Mouse (Mus musculus) midbrain, embryonic 15.5 days (tissue): ENCODE data around the gene Cdk9. TPM values are rescaled to one million over a fixed set of nuclear protein-coding genes. Genes with fewer than 3 reads are reported as not detected.

Experiments
- ATAC-seq: fragments of 200-750 bp; cut with Nextera tagmentation; replicated peaks from 2 replicates; pipeline ENCODE4 v1.8.0; 2017; ENCODE audit warnings: moderate TSS enrichment
- H3K27ac ChIP-seq: fragments of 300-500 bp; sonication (generic); 2 replicates; pipeline ENCODE4 v1.5.1; 2015; ENCODE audit warnings: mild to moderate bottlenecking, inconsistent platforms
- H3K27me3 ChIP-seq: fragments of 300-500 bp; sonication (generic); replicated peaks from 2 replicates; pipeline ENCODE4 v1.6.1; 2015; ENCODE audit warnings: inconsistent platforms
- H3K36me3 ChIP-seq: fragments of 300-500 bp; sonication (generic); replicated peaks from 2 replicates; pipeline ENCODE4 v1.6.1; 2015; ENCODE audit warnings: inconsistent platforms
- H3K4me1 ChIP-seq: fragments of 300-500 bp; sonication (generic); 2 replicates; pipeline ENCODE4 v1.6.1; 2015; ENCODE audit warnings: inconsistent platforms
- H3K4me2 ChIP-seq: fragments of 300-500 bp; sonication (generic); 2 replicates; pipeline ENCODE4 v1.6.1; 2015; ENCODE audit warnings: inconsistent platforms, mild to moderate bottlenecking, moderate library complexity
- H3K4me3 ChIP-seq: fragments of 300-500 bp; sonication (generic); 2 replicates; pipeline ENCODE4 v1.5.1; 2015; ENCODE audit warnings: mild to moderate bottlenecking, inconsistent platforms
- H3K9ac ChIP-seq: fragments of 300-500 bp; sonication (generic); 2 replicates; pipeline ENCODE4 v1.6.1; 2015; ENCODE audit warnings: mild to moderate bottlenecking, inconsistent platforms
- H3K9me3 ChIP-seq: fragments of 300-500 bp; sonication (generic); 2 replicates; pipeline ENCODE4 v1.6.1; 2016; ENCODE audit warnings: inconsistent platforms
- WGBS: fragments of 180-500 bp; shearing (Covaris S2); methylation state at CpG from one replicate; pipeline ENCODE4 v1.1.7; 2015; ENCODE audit warnings: mixed read lengths; 5-methylcytosine and 5-hydroxymethylcytosine counted together
- polyA plus RNA-seq: library from polyadenylated mRNA; unstranded; fragments of >200 nt; fragmentation: Nextera tagmentation; extraction: Ambion mirVana; gene quantifications from 2 replicates; pipeline ENCODE4 v1.2.1, GENCODE M21; 2015

Gene Cdk9
- polyA plus RNA-seq, 1 experiment from 2014 or later, result 73.5 TPM

DNA sequence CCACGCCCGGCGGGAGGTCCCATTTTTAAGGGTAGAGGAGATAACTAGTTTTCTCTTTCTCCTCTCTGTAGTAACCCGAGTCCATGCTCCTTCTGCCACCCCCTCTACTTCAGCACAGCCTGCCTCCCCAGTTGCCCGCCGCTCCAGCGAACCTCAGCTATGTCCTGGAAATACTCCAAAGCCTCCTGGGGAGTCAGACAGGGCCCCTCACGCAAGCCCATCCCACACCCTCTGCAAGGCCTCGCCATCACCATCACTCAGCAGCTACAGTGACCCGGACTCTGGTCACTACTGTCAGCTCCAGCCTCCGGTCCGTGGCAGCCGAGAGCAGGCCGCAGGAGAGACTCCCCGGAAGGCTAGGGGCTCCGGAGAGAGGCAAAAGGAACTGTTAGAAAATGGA lies 36.2 kb upstream of the Cdk9 start:
- Histone ChIP-seq H3K36me3 (peaks cover 37% of the 10 kb centered on the region), H3K9me3 (no peaks in the 10 kb centered on the region), H3K9ac (no peak overlapping the region)

DNA sequence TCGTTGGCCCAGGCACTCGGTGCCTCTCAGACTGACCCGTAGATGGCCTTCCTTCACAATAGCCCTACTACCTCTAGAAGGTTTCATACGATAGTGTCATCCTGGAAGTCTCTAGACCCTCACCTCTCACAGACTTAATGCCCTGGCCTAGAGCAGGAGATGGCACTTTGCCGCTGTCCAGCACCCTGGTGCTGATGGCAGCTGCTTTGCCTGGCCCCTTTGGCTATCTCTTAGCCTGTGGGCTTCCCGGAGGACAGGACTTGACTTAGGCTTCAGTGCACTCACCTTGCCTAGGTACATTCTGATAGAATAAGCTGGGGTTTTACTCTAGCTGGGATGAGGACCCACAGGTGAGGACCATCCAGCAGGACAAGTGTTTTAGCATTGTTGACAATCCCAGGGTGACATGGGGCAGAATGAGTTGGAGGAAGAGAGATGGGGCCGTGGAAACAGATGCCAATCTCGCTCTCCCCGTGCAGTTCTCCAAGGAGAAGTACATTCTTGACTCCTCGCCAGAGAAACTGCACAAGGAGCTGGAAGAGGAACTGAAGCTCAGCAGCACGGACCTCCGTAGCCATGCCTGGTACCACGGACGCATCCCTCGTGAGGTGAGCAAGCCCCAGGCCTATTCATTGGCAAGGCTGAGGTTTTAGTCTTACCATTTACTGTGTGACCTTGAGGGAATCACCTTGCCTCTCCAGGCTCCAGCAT lies 31.6 kb upstream of the Cdk9 start:
- H3K4me3 ChIP-seq, result no peak overlapping the region
- peaks cover 32% of the 10 kb centered on the region for H3K36me3 ChIP-seq
- no peak for ATAC-seq
- H3K9ac ChIP-seq, result no peak overlapping the region
- H3K27ac ChIP-seq, result no peak overlapping the region
- peaks cover 29% of the 10 kb centered on the region for H3K4me1 ChIP-seq
- WGBS, result 86% methylated on average over 15 of the region's 15 CpGs
- H3K9me3 ChIP-seq, result no peaks in the 10 kb centered on the region
- H3K27me3 ChIP-seq, result no peaks in the 10 kb centered on the region
- H3K4me2 ChIP-seq, result no peak overlapping the region

More for the DNA sequence above, 36.2 kb upstream of the Cdk9 start:
- peaks cover 22% of the 10 kb centered on the region for H3K4me1 ChIP-seq
- H3K4me3 ChIP-seq, result no peak overlapping the region
- 92% methylated on average over 16 of the region's 16 CpGs for WGBS
- H3K27me3 ChIP-seq, result no peaks in the 10 kb centered on the region
- no peak overlapping the region for H3K4me2 ChIP-seq
- no peak for ATAC-seq
- H3K27ac ChIP-seq, result no peak overlapping the region

DNA sequence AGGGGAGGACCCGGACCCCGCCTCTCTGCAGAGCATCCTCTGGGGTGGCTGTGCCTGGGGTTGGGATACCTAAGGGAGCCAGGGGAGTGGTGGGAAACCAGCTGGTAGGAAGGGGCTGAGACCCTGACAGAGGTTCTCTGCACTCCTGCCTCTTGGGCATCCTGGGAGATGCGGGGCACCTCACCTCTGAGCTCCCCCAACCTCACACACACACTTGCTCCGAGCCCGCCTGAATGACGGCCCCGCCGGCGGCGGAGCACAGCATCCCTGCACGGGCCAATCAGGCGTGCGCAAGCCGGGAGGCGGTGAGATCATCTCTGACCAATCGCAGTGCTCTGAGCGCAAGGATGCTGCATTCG lies 29.3 kb upstream of the Cdk9 start:
- no peaks in the 10 kb centered on the region for H3K27me3 ChIP-seq
- 9% methylated on average over 18 of the region's 18 CpGs for WGBS
- peak overlapping the region; percentile 74 for H3K4me2 ChIP-seq
- no peaks in the 10 kb centered on the region for H3K9me3 ChIP-seq
- H3K4me1 ChIP-seq, result peaks cover 29% of the 10 kb centered on the region
- peak overlapping the region; percentile 69 for H3K4me3 ChIP-seq
- peak; percentile 94 for ATAC-seq
- peaks cover 23% of the 10 kb centered on the region for H3K36me3 ChIP-seq
- H3K9ac ChIP-seq, result peak overlapping the region; percentile 90
- H3K27ac ChIP-seq, result peak overlapping the region; percentile 90

DNA sequence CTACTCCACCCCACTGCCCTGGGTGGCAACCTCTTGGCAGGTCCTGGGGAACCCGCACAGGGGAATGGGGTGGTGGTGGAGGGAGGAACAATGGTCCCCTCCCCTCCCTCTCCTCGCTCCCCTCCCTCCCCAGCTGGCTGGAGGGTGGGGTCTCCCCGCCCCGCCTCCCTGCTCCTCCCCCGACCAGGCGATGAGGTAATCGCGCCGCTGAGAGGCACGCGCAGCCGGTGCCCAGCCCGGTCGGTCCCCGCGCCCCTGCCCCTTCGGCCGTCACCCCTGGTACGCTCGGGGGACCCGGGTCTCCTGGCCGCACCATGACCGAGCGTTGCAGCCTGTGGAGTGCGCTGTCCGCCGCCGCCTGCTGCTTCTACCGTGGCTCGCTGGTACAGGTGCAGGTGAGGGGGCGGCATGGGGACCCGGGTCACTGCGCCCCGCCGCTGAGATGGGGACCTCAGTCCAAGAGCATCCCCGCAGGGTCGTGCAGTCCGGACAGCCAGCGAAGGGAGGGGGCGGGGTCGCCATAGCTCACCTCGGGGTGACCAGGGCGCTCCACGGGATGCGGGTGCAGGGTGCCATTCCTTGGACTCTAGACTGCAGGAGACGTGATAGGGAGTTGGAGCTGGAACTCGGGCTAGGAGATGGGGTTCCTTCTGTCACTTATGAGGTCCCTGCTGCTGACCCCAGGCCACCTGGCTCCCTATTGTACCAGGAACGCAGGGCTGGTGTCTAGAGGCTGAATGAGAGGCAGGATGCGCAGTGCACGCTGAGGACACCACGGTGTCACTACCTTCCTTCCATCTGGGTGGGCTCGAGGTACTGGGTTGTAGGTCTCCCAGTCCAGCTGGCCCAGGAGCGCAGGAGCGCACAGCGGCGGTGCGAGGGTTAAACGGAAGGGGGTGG lies 28.6 kb upstream of the Cdk9 start:
- Histone ChIP-seq H3K9me3 (no peaks in the 10 kb centered on the region), H3K27me3 (no peaks in the 10 kb centered on the region), H3K27ac (peak overlapping the region; percentile 90), H3K36me3 (peaks cover 17% of the 10 kb centered on the region), H3K4me3 (peak overlapping the region; percentile 69), H3K4me2 (peak overlapping the region; percentile 74), H3K9ac (peak overlapping the region; percentile 90), H3K4me1 (peaks cover 29% of the 10 kb centered on the region)
- WGBS, result 4% methylated on average over 56 of the region's 58 CpGs
- ATAC-seq, result peak; percentile 57

- peaks cover 11% of the 10 kb centered on the region for H3K36me3 ChIP-seq
- H3K4me1 ChIP-seq, result peaks cover 29% of the 10 kb centered on the region
- peak within 1 kb of the TSS; percentile 69 for H3K4me3 ChIP-seq
- peak; percentile 8; the same call in 1 of the 2 replicates for ATAC-seq
- H3K4me2 ChIP-seq, result peak within 1 kb of the TSS; percentile 74
- peak within 1 kb of the TSS; percentile 90 for H3K9ac ChIP-seq
- 3% methylated on average over 11 of the region's 11 CpGs for WGBS
- H3K9me3 ChIP-seq, result no peaks in the 10 kb centered on the region
- H3K27ac ChIP-seq, result peak within 1 kb of the TSS; percentile 90
- H3K27me3 ChIP-seq, result no peaks in the 10 kb centered on the region
Observed at GRCm38 (mm10) chr2:32740916-32741272, 28.0 kb upstream of the Cdk9 start, which contains the start of gene 6330409D20Rik. Gene 6330409D20Rik (minus strand): TSS chr2:32741016.

DNA sequence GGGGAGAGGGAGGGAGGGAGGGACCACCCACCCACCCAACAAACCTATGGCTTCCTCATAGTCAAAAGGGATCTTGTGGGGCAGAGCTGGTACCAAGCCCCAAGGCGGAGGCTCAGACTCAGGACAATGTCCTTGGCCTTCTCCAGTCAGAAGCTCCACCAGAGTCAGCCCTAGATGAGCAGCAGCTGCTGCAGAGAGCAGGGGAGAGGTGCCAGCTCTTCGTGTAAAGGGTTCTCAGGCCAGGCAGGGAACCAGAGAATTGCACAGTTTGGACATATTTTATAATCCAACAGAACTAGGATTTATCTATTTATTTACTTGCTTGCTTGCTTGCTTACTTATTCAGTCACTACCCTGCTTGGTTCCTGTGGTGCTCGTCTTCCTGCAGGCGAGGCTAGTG lies 26.4 kb upstream of the Cdk9 start:
- no peak for ATAC-seq

GRCm38 (mm10) chr2:32737008-32737407 lies 24.1 kb upstream of the Cdk9 start:
- ATAC-seq, result no peak

More for the DNA sequence above, 26.4 kb upstream of the Cdk9 start:
- Histone ChIP-seq H3K27ac (no peak overlapping the region), H3K9me3 (no peaks in the 10 kb centered on the region), H3K27me3 (no peaks in the 10 kb centered on the region), H3K9ac (no peak overlapping the region), H3K4me1 (peaks cover 28% of the 10 kb centered on the region), H3K4me2 (no peak overlapping the region), H3K4me3 (no peak overlapping the region), H3K36me3 (no peaks in the 10 kb centered on the region)
- 76% methylated on average over 4 of the region's 4 CpGs for WGBS

DNA sequence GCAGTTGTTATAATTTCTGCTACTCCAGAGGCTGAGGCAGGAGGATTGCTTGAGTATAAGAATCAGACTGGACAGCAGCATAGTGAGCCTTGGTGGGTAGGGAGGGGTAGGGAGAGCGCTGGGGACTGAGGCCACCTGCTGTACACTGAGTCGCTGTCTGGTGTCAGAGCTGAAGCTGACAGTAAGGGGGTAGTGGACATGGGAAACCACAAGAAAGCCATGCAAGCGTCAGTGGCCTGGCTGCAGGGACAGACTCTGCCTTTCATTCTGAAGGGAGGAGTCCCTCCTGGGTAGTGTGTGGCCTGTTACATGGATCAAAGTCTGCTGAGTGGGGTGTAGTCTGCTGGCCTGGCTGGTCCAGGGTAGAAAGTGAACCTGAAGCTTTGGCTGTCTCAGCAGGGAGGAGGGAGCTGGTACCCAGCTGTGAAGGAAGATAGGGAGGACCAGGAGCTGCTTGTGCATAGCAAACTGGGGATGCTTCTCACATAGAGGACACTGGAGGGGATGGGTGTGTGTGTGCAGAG lies 23.5 kb upstream of the Cdk9 start:
- H3K9me3 ChIP-seq, result no peaks in the 10 kb centered on the region
- H3K27ac ChIP-seq, result no peak overlapping the region
- 43% methylated on average over 3 of the region's 3 CpGs for WGBS
- H3K4me1 ChIP-seq, result peaks cover 10% of the 10 kb centered on the region
- no peak for ATAC-seq
- H3K9ac ChIP-seq, result no peak overlapping the region
- H3K4me3 ChIP-seq, result no peak overlapping the region
- H3K36me3 ChIP-seq, result no peaks in the 10 kb centered on the region
- H3K27me3 ChIP-seq, result no peaks in the 10 kb centered on the region
- no peak overlapping the region for H3K4me2 ChIP-seq

More at GRCm38 (mm10) chr2:32737008-32737407, 24.1 kb upstream of the Cdk9 start:
- 44% methylated on average over 6 of the region's 6 CpGs for WGBS
- no peak overlapping the region for H3K4me3 ChIP-seq
- H3K36me3 ChIP-seq, result no peaks in the 10 kb centered on the region
- H3K27me3 ChIP-seq, result no peaks in the 10 kb centered on the region
- no peak overlapping the region for H3K9ac ChIP-seq
- no peak overlapping the region for H3K4me2 ChIP-seq
- no peaks in the 10 kb centered on the region for H3K9me3 ChIP-seq
- H3K4me1 ChIP-seq, result peaks cover 10% of the 10 kb centered on the region
- no peak overlapping the region for H3K27ac ChIP-seq

DNA sequence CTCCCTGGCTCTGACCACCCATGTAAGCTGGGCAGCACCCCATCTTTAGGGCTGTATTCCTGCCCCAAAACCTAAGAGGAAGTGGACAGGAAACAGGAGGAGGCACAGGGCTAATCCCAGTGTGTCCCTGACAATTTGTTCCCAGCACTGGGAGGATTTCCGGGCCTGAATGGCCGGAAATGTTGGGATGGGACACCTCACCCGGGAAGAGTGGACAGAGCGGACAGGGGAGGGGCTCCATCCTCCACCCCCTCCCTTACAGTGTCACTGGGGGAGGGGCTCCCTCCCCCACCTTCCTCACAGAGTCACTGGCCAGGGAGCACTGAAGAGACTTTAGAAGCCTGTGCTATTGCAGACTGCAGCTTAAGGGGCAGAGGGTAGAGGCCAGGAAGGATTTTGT lies 22.1 kb upstream of the Cdk9 start:
- Histone ChIP-seq H3K27ac (no peak overlapping the region), H3K27me3 (no peaks in the 10 kb centered on the region), H3K36me3 (no peaks in the 10 kb centered on the region), H3K4me1 (peaks cover 3% of the 10 kb centered on the region), H3K4me3 (no peak overlapping the region), H3K9me3 (no peaks in the 10 kb centered on the region), H3K4me2 (no peak overlapping the region), H3K9ac (no peak overlapping the region)
- 51% methylated on average over 4 of the region's 4 CpGs for WGBS
- ATAC-seq, result no peak

DNA sequence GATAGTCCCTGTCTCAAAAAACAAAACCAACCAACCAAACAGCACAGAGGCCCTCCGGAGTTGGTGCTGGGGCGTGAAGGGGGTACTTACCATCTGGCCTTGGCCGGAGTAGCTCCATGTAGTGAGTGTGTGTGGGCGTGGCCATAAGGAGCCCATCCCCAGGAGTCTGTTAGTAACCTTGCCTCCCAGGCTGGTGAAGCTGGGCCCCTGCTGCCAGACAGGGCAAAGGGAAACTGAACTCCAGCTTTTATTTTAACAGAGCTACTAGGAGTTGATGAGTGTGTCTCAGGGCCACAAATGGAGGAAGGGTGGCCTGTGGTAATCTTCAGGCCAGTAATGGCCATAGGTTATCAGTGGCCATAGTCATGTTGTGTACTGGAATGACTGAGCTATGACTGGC lies 21.6 kb upstream of the Cdk9 start:
- ATAC-seq, result no peak
- Histone ChIP-seq H3K9ac (no peak overlapping the region), H3K4me2 (no peak overlapping the region), H3K4me3 (no peak overlapping the region), H3K36me3 (no peaks in the 10 kb centered on the region), H3K27ac (no peak overlapping the region), H3K9me3 (no peaks in the 10 kb centered on the region), H3K4me1 (no peaks in the 10 kb centered on the region), H3K27me3 (no peaks in the 10 kb centered on the region)
- 33% methylated on average over 4 of the region's 4 CpGs for WGBS

GRCm38 (mm10) chr2:32732695-32733094 lies 19.8 kb upstream of the Cdk9 start:
- H3K9ac ChIP-seq, result no peak overlapping the region
- no peaks in the 10 kb centered on the region for H3K4me1 ChIP-seq
- H3K4me3 ChIP-seq, result no peak overlapping the region
- H3K36me3 ChIP-seq, result no peaks in the 10 kb centered on the region
- H3K27me3 ChIP-seq, result no peaks in the 10 kb centered on the region
- H3K9me3 ChIP-seq, result no peaks in the 10 kb centered on the region
- no peak overlapping the region for H3K4me2 ChIP-seq
- no peak overlapping the region for H3K27ac ChIP-seq
- 79% methylated on average over 6 of the region's 6 CpGs for WGBS
- ATAC-seq, result no peak

DNA sequence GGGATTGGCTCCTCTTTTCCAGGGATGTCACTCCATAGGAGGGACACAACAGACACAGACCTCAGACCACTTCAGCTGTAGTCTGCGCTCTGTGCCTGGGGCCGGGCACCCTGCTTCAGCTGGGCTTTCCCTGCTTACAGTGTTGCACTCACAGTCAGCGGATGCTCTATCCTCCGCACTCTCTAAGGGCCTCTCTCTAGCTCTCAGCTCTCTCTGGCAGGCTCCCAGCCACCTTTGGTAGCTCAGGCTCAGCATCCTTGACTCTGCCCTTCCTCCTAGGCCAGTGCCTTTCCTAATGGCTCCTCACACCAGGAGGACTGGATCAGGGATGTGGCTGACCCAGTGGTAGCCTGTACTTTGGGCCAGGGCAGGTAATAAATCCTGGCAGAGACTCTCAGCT lies 19.0 kb upstream of the Cdk9 start:
- Histone ChIP-seq H3K4me1 (peaks cover 7% of the 10 kb centered on the region; the same call in 1 of the 2 replicates), H3K9me3 (no peaks in the 10 kb centered on the region), H3K9ac (no peak overlapping the region), H3K4me3 (no peak overlapping the region), H3K36me3 (no peaks in the 10 kb centered on the region), H3K27me3 (no peaks in the 10 kb centered on the region), H3K27ac (no peak overlapping the region), H3K4me2 (no peak overlapping the region)
- no peak for ATAC-seq
- 72% methylated on average over 4 of the region's 4 CpGs for WGBS
